1 mouse cellular context compared by ENCODE assay signal in the genomic region with DNA sequence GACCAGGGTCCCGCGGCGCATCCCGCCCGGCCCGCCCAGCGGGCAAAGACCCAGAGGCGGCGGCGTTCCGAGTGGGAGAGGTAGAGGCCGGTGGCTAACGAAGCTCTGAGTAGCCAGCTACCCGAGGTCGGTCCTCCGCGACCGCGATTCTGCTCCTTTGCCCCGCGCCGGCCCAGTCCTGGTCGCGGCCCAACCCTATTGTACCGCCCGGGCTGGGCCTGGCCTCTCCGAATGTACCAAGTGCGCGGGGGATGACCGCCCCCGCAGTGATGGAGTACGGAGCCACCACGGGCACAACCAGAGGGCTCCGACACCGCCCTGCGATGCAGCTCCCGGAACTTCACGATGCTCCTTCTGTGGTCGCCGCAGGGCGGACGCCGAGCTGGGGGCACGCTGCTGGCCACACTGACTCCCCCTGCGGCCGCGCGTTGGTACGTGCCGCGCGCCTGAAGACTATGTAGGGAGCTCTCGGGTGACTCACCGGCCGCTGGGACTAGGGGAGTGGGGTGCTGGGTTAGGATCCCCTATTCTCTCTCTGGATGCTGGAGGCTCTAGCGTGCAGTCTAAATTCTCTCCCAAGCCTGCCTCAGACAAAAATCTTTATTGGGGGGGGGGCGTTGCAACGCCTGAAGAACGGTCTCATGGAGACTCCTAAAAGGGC.
TF ChIP-seq lines count a peak whose summit lies in the region.

Gene Map7d1, minus strand, starts transcription at position 213 of the 661 bp plus-strand sequence.

TF ChIP-seq in MEL, 35 proteins besides CTCF, POLR2A, EP300 and RAD21 (continued from another document):
- TF ChIP-seq USF2 (IDR thresholded peaks at IDR 0.05; ENCODE audit: borderline replicate concordance in 1 of 2, insufficient read depth in 1 of 2, low read depth in 1 of 2, low read length in 2 of 2) = no peak
- TF ChIP-seq TCF12 (IDR thresholded peaks at IDR 0.05; ENCODE audit: low read depth, low read length) = peak; percentile 40
- TF ChIP-seq ZMIZ1 (IDR thresholded peaks at IDR 0.05; ENCODE audit: low read depth, low read length) = 0 out of 2 replicates have a peak, but pooled peaks have one; percentile 59
- TF ChIP-seq MAZ (IDR thresholded peaks at IDR 0.05; ENCODE audit: low read depth, low read length) = peak; percentile 21; the same call in 1 of the 2 replicates
- no peak for TF ChIP-seq NRF1 (IDR thresholded peaks at IDR 0.05; ENCODE audit: insufficient read depth, low read depth, low read length, poor library complexity, severe bottlenecking)
- TF ChIP-seq ELF1 (IDR thresholded peaks at IDR 0.05; ENCODE audit: low read depth, low read length) = no peak
